Mouse (Mus musculus) adrenal gland, postnatal 14 days (tissue): ENCODE measurements around the gene Srxn1. TPM values are rescaled to one million over a fixed set of nuclear protein-coding genes. Genes with fewer than 3 reads are reported as not detected.

Experiments
- DNase-seq: peaks from one replicate; pipeline ENCODE4 v3.0.0; 2021; ENCODE audit warnings: mixed read lengths
- total RNA-seq: library from RNA; stranded (reverse); gene quantifications from 2 replicates; pipeline ENCODE4 v1.2.3, GENCODE M21; 2021

Gene Srxn1
- total RNA-seq, 1 experiment from 2014 or later: 289 TPM

DNA sequence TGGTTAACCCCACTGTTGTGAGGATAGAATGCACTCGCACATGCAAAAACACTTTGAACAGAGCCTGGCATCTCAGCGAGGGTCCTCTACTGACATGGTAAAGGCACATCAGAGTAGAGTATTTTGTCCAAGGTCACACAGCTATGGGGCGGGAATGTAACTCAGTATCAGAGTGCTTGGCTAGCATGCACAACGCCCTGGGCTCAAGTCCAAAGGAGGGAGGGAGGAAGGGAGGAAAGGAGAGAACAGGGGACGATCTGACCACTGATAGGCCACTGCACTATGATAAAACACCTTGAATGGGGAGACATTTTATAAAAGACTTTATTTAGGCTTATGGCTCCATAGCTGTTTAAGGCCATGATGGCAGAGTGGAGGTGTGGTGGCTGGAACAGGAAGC, 15.7 kb upstream of the Srxn1 start:
- no peak for DNase-seq

DNA sequence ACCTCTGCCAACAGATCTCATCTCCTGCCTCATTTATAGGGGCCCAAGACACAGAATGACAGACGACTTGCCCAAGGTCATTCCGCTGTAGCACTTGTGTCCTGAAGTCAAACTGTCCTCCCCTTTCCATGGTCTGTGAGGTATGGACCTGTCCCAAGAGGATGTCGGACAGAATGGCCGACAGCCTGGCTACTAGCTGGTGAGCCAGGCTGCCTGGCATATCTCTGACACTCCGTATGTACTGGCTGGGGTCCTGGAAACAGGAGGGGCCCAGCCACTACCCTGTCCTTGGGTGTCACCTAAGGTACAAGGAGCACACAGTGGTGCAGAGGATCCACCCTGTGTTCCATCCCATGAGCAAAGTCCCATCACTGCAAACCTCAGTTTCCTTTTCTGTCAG, 14.8 kb upstream of the Srxn1 start:
- no peak for DNase-seq

DNA sequence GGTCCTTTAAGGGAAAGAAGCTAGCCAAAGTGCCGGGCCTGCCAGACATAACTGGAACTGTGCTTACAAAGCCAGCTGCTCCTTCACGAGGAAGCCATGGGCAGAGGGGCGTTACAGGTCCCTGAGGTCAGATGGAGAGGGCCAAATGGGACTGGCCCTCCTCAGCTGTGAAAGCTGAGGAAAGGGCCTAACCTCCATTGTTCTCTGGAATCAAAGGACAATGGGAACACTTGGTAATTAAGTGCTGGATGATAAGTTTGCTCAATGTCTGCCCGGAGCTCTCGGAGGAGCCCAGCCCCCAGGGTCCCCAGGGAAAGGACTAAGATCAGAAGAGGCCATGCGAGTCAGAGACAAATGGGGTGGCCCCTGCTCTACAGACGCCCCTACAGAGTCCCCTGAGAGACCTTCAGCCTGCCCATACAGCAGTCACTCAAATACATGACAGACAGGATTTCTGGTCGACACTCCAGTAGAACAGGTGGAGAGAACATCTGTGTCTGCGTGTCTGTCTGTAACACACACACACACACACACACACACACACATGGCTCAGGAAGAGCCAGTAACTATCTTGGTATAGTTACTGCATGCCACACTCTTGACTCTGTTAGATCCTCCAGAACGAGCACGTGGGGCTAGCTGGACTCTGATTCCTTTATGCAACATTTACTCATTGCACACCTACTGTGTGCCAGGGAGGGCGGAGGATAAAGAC, 13.8 kb upstream of the Srxn1 start:
- DNase-seq: no peak

DNA sequence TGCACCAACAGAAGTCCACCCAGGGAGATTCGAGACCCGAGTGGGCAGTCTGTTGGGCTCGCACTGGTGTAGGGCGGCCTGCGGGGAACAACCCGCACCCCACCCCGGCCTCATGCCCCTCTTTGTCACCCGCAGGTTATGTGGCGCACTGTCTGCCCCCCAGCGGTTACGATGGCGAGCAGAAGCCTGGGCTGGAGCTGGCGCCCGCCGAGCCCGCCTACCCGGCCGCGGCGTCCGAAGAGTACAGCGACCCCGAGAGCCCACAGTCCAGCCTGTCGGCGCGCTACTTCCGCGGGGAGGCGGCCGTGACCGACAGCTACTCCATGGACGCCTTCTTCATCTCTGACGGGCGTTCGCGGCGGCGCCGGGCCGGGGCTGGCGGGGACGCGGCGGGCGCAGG, 12.4 kb upstream of the Srxn1 start:
- DNase-seq: peak; percentile 43

DNA sequence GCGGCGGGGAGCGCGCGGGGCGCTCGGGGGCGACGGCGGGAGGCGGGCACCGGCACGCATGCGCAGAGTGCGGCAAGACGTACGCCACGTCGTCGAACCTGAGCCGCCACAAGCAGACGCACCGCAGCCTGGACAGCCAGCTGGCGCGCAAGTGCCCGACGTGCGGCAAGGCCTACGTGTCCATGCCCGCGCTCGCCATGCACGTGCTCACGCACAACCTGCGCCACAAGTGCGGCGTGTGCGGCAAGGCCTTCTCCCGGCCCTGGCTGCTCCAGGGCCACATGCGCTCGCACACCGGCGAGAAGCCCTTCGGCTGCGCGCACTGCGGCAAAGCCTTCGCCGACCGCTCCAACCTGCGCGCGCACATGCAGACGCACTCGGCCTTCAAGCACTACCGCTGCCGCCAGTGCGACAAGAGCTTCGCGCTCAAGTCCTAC, 11.9 kb upstream of the Srxn1 start:
- DNase-seq: peak; percentile 72

DNA sequence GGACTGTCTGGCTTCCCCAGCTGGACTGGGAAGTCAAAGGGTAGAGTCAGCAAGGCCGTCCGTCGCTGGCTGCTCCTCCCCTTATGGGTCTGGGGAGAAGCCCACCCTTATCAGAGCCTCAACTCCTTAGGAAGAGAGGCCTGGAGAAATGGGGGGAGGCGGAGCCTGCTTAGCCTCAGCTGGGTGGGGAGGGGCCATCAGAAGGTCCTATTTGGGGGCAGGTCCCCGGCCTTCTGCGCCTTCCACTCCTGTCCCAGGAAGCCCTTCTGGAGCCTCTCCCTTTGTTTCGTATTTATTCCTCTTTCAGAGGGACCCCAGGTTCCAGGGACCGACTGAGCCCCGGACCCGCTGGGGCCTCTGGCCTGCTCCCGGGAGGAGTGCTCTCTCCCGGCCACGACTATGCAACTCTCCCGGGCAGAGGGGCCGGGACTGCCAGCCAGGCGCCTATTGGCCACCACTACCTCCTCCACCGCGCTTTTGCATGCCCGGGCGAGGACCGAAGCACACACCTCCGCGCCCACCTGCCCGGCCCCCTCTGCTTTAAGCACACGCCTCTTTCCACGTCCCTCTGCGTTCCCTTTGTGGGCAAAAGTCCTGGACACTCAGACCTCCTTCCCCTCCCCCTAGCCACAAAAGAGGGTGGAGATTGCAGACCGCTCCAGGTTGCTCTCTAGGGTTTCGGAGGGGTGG, 10.3 kb upstream of the Srxn1 start:
- DNase-seq: no peak

DNA sequence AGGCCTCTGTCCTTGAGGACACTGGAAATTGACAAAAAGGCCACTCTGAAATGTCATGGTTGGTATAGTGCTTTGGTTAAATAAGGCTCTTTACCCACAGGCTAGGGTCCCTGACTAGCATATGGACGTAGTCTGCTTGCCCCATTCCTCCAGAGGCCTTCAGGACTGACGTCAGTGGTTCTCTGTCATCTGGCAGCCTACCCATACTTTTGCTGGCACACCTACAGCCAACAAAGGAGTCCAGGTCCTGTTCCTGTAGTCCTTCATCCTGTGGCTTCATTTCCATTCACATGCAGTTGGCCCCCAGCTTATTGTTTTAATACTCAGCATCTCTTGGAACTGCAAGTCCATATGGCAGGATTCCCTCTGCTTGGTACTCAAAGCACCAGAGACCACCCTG, 8.4 kb upstream of the Srxn1 start:
- DNase-seq: no peak

DNA sequence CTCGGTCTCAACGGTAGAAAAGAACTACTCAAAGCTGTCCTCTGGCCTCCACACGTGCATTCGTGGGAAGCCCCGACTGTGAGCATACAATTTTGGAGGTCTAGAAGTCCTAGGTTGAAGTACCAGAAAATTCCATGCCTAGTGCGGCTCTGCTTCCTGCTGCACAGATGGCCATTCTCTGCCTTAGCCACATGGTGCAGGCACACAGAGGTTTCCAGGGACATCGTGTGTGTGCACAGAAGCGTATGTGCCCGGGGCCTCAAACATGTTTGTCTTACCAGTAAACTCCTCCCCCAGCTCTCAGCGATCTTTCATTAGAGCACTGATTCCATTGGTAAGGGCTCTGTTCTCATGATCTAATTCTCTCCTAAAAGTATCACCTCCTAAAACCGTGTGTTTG, 7.4 kb upstream of the Srxn1 start:
- no peak for DNase-seq

DNA sequence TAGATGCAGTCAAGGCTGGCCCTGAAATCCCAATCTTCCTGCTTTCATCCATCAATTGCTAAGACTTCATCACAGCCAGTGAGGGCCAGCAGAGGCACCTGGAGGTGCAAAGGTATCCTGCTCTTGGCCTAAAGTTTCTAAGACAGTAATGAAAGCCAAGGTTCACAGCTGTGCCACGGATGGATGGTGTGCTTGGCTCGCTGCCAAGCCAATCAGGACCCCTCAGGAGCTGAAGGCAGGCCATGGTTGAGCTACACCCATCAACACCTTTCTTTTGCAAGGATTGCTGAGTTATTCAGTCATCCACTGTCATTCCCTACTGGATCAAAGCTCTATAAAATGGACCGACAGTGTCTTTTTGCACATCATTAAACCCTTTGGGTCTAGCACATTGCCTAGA, 5.8 kb upstream of the Srxn1 start:
- DNase-seq: no peak

DNA sequence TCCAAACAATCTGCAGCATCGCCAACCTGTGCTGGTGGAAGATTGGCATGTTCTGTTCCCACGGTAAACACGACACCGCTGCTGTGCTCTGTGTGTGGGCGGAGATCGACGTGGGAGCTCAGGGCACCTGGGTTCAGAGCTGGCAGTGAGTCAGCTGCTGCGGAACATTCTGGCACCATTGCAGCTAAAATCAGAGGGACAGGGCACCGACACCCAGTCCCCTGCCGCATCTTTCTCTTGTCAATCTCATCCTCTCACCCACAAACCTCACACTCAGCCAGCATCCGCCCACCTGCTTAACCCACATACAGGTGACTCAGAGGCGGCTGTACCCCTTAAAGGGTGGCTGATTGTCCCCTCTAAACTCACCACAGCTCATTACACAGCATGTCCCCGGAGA, 3.6 kb upstream of the Srxn1 start:
- no peak for DNase-seq

DNA sequence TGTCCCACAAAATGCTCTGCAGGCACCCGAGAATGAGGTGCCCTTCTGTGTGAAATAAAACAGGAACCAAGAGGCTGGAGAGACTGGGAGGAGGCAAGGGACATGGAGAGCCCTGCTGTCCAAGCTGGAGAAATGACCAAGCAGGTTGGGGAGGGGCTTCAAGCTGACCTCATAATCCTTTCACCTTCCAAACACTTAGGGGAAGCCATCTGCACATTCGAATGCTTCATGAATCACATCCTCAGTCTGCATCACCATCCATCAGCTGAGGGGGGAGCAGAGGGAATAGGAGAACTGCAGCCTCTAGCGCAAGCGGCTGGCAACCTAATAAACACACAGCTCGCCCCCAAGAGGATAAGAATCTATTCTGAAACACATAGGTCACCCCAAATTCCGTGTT, 2.9 kb upstream of the Srxn1 start:
- no peak for DNase-seq

DNA sequence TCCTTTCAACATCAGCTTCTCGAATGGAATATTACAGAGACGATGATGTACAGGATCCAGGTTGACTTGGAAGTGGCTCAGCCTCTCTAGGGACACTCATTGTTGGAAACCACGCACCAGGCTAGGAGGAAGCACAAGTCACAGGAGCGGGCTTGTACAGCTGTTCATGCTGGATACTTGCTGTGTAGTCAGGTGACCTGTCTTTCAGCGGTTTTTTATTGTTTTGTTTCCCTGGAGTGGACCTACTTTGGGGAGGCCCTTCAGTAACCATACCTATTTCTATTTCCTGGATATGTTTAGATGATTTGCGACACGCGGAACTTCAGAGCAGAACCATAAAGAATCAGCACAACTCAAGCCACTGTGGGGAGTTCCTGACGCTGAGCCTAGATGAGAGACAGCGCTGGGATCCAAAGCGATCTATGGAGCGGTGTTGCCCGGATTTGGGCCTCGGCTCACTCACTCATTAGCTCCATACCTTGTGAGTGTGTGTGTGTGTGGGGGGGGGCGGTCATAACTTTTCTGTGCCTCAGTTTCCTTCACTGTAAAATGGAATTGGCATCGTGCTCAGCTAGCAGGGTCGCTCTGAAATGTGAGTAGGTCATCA, 502 bp upstream of the Srxn1 start:
- no peak for DNase-seq

DNA sequence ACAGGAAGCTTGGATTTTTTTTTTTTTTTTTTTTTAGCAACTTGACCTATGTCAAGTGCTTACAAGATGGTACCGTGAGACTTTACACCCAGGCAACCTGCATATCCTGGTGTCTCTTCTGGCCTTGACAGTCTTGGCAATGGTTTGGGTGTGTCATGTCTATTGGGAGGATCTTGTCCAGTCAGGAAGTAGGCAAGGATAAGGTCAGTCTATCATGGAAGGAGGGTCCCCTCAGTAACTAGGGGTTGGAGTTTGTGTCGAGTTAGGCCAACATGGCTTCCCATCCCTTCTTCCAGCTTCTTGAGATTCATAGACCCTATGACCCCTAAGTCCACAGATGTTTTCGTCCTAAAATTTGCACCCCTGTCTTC, 894 bp downstream of the Srxn1 start:
- DNase-seq: peak; percentile 50

DNA sequence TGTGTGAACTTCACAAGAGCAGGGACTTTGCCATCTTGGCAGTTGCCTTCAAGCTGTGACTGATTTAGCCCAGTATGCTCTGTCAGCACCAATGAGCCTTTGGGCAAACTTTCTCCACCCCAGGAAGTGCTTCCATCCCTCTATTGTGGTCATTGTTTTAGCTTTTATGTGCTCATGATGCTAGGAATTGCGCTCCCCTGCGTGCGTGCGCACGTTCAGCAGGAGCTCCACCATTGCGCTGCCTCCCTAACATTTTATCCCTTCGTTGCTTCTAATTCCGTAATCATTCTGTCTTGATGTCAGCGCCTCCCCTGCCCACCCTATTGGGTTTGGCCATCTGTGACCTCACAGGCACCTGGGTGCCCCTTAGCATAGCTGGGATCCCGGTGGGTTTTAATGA, 1.3 kb downstream of the Srxn1 start:
- no peak for DNase-seq

DNA sequence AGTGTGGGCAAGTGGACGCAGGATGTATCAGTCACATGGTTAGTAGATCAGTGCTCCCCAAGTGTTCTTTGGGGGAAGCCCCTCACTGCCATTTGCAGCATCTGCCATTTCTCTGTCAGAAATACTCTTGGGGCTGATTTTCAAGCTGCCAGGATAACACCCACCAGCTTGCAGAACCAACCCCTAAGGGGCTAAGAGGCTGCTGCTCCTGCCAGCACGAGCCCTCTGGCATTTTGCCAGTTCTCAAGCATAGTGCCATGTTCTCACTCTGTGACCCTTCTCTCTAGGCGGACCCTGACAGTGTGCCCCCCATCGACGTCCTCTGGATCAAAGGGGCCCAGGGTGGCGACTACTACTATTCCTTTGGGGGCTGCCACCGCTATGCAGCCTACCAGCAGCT, 3.4 kb downstream of the Srxn1 start:
- peak; percentile 18 for DNase-seq

DNA sequence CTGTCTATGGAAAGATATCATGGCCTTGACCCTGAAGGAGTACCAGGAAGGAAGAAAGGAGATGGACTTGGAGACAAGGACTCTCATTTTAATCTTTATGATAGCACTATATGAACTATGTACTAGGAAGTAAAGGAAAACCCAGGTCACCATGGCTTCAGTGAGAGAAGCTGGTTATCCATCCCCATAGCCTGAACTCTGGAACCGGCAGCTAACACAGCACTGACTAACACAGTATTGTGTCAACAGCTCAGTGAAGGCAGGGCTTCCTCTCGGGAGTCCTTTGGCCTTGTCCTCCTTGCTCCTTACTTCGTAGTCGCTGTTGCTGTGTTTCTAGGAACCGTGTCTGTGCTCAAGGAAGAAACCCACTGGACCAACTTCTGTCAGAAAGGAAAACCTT, 4.1 kb downstream of the Srxn1 start:
- peak; percentile 27 for DNase-seq

DNA sequence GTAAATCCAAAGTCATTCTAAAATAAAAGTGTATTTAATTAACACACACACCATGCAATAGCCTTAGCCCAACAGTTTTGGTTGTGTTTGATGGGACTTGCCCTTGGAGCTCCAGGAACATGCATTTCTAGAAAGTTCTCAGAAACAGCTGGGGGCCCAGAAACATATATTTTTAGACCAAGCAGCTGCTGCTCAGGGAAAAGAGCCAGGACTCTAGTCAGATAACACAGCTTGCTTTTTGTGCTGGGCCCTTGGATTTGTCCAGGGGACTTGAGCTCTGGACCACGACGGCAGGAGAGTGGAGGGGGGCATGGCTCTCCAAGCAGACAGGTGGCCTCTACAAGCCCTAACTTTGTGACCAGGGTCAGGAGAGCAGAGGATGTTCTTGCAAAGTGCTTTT, 6.0 kb downstream of the Srxn1 start:
- no peak for DNase-seq

DNA sequence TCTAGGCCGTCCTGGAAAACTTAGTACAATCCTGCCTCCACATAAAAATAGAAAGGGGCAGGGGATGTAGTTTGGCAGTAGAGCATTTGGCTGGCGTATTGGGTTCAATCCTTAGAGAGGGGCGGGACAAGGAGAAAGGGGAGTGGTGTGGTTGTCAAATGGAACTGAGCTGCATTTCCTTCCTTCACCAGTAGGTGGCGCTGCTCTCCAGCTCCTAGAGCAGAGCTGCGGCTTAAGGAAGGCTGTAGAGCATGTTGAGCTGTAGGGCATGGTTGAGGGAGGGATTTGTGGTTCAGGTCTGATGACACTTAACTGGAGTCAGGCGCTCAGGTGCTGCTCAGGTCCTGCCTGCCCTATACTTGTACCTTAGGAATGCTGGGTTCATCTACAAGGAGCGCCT, 6.6 kb downstream of the Srxn1 start:
- peak; percentile 95 for DNase-seq

DNA sequence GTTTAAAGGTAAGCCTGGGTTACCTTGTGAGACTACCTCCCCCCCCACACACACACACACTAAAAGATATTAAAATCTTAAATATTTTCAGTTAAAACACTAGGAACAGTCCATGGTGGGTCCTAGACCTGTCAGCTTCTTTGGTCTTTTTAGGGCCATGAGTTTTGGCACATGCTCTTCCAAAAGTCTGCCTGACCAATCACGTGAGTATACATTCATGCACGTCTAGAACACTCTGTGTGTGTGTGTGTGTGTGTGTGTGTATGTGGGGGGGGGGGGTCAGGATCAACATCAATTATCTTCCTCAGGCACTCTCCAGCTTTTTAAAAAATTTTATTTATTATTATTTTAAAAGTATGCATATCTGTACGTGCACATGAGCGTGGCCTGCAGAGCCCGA, 7.2 kb downstream of the Srxn1 start:
- no peak for DNase-seq

DNA sequence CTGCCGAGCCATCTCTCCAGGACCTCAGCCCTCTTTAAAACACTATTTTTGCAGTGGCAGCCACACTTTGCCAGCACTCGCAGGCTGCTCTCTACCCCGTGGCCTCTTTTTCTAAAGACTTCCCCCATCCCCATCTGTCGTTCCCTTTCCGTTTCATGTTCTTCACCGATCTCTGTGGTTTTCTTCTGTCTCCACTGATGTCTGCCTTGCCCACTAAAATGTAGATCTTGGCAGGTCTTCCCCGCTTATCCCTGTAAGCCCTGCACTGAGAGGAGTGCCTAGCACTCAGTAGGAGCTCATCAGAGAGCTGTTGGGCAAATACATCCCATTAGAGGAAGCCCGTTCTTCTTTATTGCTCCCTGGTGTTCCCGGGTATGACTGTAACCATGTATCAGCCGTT, 7.7 kb downstream of the Srxn1 start:
- DNase-seq: no peak

DNA sequence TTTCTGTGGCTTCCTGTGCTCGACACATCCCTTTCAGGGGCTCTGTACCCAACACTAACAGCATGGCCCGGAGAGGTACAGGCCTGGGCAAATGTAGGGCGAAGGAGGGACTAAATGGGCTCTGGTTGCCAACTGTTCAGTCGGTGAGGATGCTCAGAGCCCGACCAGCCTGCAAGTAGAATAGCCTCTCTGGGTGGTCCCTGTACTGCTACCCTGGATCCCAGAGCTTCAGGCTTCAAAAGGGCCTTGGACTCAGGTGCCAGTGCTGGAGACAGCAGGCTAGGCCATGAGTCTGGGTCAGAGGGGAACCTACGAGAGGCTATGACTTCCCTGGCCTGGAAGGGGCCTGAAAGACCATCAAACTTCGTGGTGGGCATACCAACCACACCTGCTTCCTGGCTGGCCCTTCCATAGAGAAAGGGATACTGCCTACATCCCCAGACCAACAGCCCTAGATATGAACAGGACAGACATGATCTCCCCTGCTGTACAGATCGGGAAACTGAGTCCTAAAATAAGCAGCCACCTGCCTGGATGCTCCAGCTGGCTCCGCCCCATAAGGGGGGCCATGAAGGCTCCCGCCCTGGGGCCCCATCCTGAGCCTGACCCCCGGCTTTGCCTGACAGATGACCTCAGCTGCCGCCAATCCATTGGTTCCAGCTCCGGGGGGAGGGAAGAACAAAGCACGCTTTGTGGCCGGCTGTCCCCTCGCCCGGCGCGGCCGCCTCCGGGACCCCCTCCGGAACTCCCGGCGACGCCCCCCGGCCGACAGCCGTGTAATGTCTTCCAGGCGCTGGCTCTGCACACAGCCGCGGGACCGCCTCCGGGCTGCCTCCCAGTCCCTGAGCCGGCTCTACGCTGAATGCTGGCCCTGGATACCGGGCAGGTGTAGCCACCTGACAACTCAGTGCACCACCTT, 9.0 kb downstream of the Srxn1 start:
- peak; percentile 31 for DNase-seq

DNA sequence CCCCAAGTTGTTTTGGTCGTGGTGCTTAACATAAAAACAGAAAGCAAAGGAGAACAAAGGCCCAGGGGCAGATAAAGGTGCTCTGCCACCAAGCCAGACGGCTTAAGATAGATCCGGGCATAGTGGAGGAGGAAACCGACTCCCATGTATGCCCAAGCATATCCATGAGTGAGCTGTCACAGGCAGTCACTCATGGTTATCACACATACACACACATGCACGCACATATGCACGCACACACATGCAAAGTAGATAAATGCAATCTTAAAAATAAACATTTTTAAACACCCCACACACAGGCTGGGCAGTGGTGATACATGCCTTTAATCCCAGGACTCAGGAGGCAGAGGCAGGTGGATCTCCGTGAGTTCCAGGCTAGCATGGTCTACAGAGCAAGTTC, 12.4 kb downstream of the Srxn1 start:
- DNase-seq: no peak
